34 mouse cellular contexts compared by ENCODE assay signal in genomic region chr11:44538101-44538500, GRCm38 (mm10). TPM values are rescaled to one million over a fixed set of nuclear protein-coding genes. Genes with fewer than 3 reads are reported as not detected.
A peak's percentile ranks its signal among the peaks of the same experiment; 100 is the strongest.
DNase-seq lines count a peak whose midpoint lies in the region; ATAC-seq and TF ChIP-seq lines count a peak whose summit lies in the region.
"Had no signal": no experiment of that assay in that cellular context is flagged by ENCODE, and none has a peak within 500 bp of the region (broad histone marks: within the 10 kb centered on the region; RNA-seq: fewer than 3 reads in every experiment).

No protein-coding gene starts in this region.

- TF ChIP-seq CTCF in spleen, adult 2 months (IDR thresholded peaks at IDR 0.05; ENCODE audit: extremely low read depth, insufficient read depth, insufficient read length, insufficient replicate concordance) = no peak
- no peak for TF ChIP-seq CTCF in small intestine, adult 2 months (IDR thresholded peaks at IDR 0.05; ENCODE audit: extremely low read depth, insufficient read length, insufficient replicate concordance, low read depth, low read length)

- intact Hi-C loops in left cerebral cortex, postnatal 36 days (cut with DNase I) = no loop called here

- peaks cover 53% of the 10 kb centered on the region for H3K4me1 ChIP-seq in liver, embryonic 13.5 days (replicated peaks)
- peaks cover 27% of the 10 kb centered on the region for H3K4me1 ChIP-seq in spleen, adult 2 months (ENCODE audit: control insufficient read depth, insufficient read depth, insufficient read length)
- peaks cover 3% of the 10 kb centered on the region for H3K4me1 ChIP-seq in small intestine, adult 2 months (ENCODE audit: control insufficient read depth, insufficient read depth, insufficient read length, low read length)
- H3K4me1 ChIP-seq: midbrain, embryonic 10.5 days had no signal

- no peak for TF ChIP-seq POLR2A in spleen, adult 2 months (IDR thresholded peaks at IDR 0.05; ENCODE audit: low read depth, low read length)
- no peak for TF ChIP-seq POLR2A in small intestine, adult 2 months (IDR thresholded peaks at IDR 0.05; ENCODE audit: low read depth, low read length)

- peak; percentile 34 for DNase-seq in gastrocnemius, adult 18-20 months (ENCODE audit: low spot score)
- DNase-seq in gastrocnemius, adult 8-10 months (ENCODE audit: low spot score in 2 of 2) = no peak
- DNase-seq in liver, embryonic 13.5 days = no peak
- DNase-seq in liver = no peak
- no peak for DNase-seq in spleen, adult 2 months (ENCODE audit: low read depth in 1 of 2, low spot score in 2 of 2)
- DNase-seq in spleen, adult 18-20 months = no peak
- DNase-seq in left cerebral cortex, postnatal 36 days (ENCODE audit: low spot score in 2 of 2) = no peak
- DNase-seq: adrenal gland, adult 2 months; adrenal gland, postnatal 36 days; cerebellum, adult 8-10 months; cerebellum, postnatal 25 days; gastrocnemius, postnatal 25 days; heart, postnatal 10 days; kidney, adult 11 months; kidney, postnatal 14 days; layer of hippocampus, adult 9-11 months; retina, postnatal 1 day; right cerebral cortex, postnatal 14 days; thymus, adult 18-20 months; thymus, postnatal 25 days had no signal

- no peak overlapping the region for H3K4me3 ChIP-seq in liver, embryonic 13.5 days (replicated peaks)
- H3K4me3 ChIP-seq in spleen, adult 2 months (ENCODE audit: extremely low read depth, insufficient read depth, insufficient read length) = no peak overlapping the region
- no peak overlapping the region for H3K4me3 ChIP-seq in small intestine, adult 2 months (ENCODE audit: low read depth, low read length)
- H3K4me3 ChIP-seq: embryonic facial prominence, embryonic 12.5 days; erythroblast, embryonic 14.5 days; heart, embryonic 12.5 days; hindbrain, embryonic 10.5 days; hindbrain, embryonic 15.5 days; limb, embryonic 12.5 days; midbrain, embryonic 10.5 days; midbrain, embryonic 15.5 days; neural tube, embryonic 15.5 days had no signal

- H3K9me3 ChIP-seq in liver, embryonic 13.5 days (replicated peaks) = no peaks in the 10 kb centered on the region
- H3K9me3 ChIP-seq: embryonic facial prominence, embryonic 12.5 days; heart, embryonic 12.5 days; hindbrain, embryonic 10.5 days; hindbrain, embryonic 15.5 days; limb, embryonic 12.5 days; midbrain, embryonic 10.5 days; midbrain, embryonic 15.5 days; neural tube, embryonic 15.5 days had no signal

- no peak for ATAC-seq in liver, embryonic 13.5 days (ENCODE audit: low read depth)
- ATAC-seq: forebrain, embryonic 16.5 days; midbrain, embryonic 15.5 days had no signal

- peak overlapping the region; percentile 19; the same call in 1 of the 2 replicates for H3K27ac ChIP-seq in liver, embryonic 13.5 days
- H3K27ac ChIP-seq in spleen, adult 2 months (ENCODE audit: insufficient read depth, low read length) = peak overlapping the region; percentile 52
- H3K27ac ChIP-seq in small intestine, adult 2 months (ENCODE audit: insufficient read depth, low read depth, low read length) = peak overlapping the region; percentile 26; the same call in 1 of the 2 replicates
- H3K27ac ChIP-seq: hindbrain, embryonic 10.5 days; hindbrain, embryonic 15.5 days; midbrain, embryonic 10.5 days; midbrain, embryonic 15.5 days; neural tube, embryonic 15.5 days; stomach, postnatal 0 days had no signal

- peaks cover 89% of the 10 kb centered on the region for H3K36me3 ChIP-seq in liver, embryonic 13.5 days
- peaks cover 28% of the 10 kb centered on the region for H3K36me3 ChIP-seq in spleen, adult 2 months (ENCODE audit: control insufficient read depth, insufficient read depth, low read length)
- peaks cover 15% of the 10 kb centered on the region for H3K36me3 ChIP-seq in small intestine, adult 2 months (ENCODE audit: control insufficient read depth, insufficient read depth, low read length)

- no peak overlapping the region for H3K4me2 ChIP-seq in liver, embryonic 13.5 days
- H3K4me2 ChIP-seq: embryonic facial prominence, embryonic 12.5 days; heart, embryonic 12.5 days; hindbrain, embryonic 15.5 days; limb, embryonic 12.5 days; liver, embryonic 11.5 days; lung, embryonic 14.5 days; midbrain, embryonic 15.5 days; neural tube, embryonic 15.5 days had no signal

- 90% methylated on average over 3 of the region's 3 CpGs for WGBS in liver, embryonic 13.5 days (ENCODE audit: insufficient replicate concordance)
- 83% methylated on average over 3 of the region's 3 CpGs for WGBS in spleen, adult 2 months
- 79% methylated on average over 3 of the region's 3 CpGs for WGBS in small intestine, adult 2 months

- no peaks in the 10 kb centered on the region for H3K27me3 ChIP-seq in liver, embryonic 13.5 days
- no peaks in the 10 kb centered on the region for H3K27me3 ChIP-seq in spleen, adult 2 months (ENCODE audit: control insufficient read depth, insufficient read depth, low read length)
- no peaks in the 10 kb centered on the region for H3K27me3 ChIP-seq in small intestine, adult 2 months (ENCODE audit: control insufficient read depth, insufficient read depth, low read length)
- H3K27me3 ChIP-seq: embryonic facial prominence, embryonic 12.5 days; heart, embryonic 12.5 days; hindbrain, embryonic 15.5 days; limb, embryonic 12.5 days; midbrain, embryonic 15.5 days; neural tube, embryonic 15.5 days had no signal

- H3K9ac ChIP-seq in liver, embryonic 13.5 days = no peak overlapping the region
- H3K9ac ChIP-seq: embryonic facial prominence, embryonic 12.5 days; heart, embryonic 12.5 days; hindbrain, embryonic 15.5 days; limb, embryonic 12.5 days; lung, embryonic 14.5 days; midbrain, embryonic 15.5 days; neural tube, embryonic 15.5 days had no signal

RNA-seq across cellular contexts. Expression of gene Rnf145, which starts 19.3 kb away (rescaled TPM):
- total RNA-seq in gastrocnemius, adult 18-20 months (2021) = 1 to 10 TPM; 6.5 to 7.4 TPM
- total RNA-seq in gastrocnemius, adult 8-10 months (2022) = 10 to 100 TPM in 1 of 4 experiments, 1 to 10 TPM in 3; 5.7 to 12.5 (median 6.9) TPM
- polyA plus RNA-seq in liver, embryonic 13.5 days (2015; fragmentation: Nextera tagmentation; extraction: Ambion mirVana) = 45.9 and 47.8 TPM in 2 replicates
- 65.5 and 191 TPM in 2 replicates for polyA plus RNA-seq in spleen, adult 2 months (2012; rRNA removed)
- 41.3 and 56.0 TPM in 2 replicates for polyA plus RNA-seq in small intestine, adult 2 months (2012; rRNA removed)
- 100 to 1,000 TPM; 104 to 107 TPM for total RNA-seq in left cerebral cortex, postnatal 36 days (2021)

Comparison
In these comparisons a context has a peak if more than half of its experiments do, and no peak if none do; other contexts are left out.
1. RNA of gene Rnf145, which starts 19.3 kb away (total RNA-seq): 104 to 107 TPM in left cerebral cortex, postnatal 36 days; 5.7 to 12.5 TPM in gastrocnemius, adult 8-10 months and 6.5 to 7.4 TPM in gastrocnemius, adult 18-20 months; every median in the first group is over 4 times any median in the second.
2. Peak in every context shown above with its lines, with median percentiles within 50 percentile points of each other: H3K27ac ChIP-seq.